9 mouse cellular contexts compared by ENCODE assay signal in genomic region chr10:128699611-128700010, GRCm38 (mm10).
"Had no signal": no experiment of that assay in that cellular context is flagged by ENCODE, and none has a peak within 500 bp of the region (broad histone marks: within the 10 kb centered on the region; RNA-seq: fewer than 3 reads in every experiment).

No protein-coding gene starts in this region.

- H3K27ac ChIP-seq: layer of hippocampus, adult 2 months; limb, embryonic 13.5 days; liver, embryonic 14.5 days; midbrain, embryonic 13.5 days had no signal

- H3K4me3 ChIP-seq: layer of hippocampus, adult 2 months; limb, embryonic 13.5 days; midbrain, embryonic 13.5 days had no signal

- H3K4me2 ChIP-seq: limb, embryonic 13.5 days; midbrain, embryonic 13.5 days had no signal

- H3K9me3 ChIP-seq: limb, embryonic 13.5 days; midbrain, embryonic 13.5 days had no signal

- ATAC-seq: lung, postnatal 0 days; midbrain, embryonic 13.5 days had no signal

- H3K9ac ChIP-seq: limb, embryonic 13.5 days; liver, embryonic 14.5 days; midbrain, embryonic 13.5 days had no signal

- H3K27me3 ChIP-seq: limb, embryonic 13.5 days; midbrain, embryonic 13.5 days had no signal

- DNase-seq: left cerebral cortex, postnatal 4 days; lung, adult 2 months; lung, postnatal 36 days; thymus, postnatal 36 days had no signal
